Mouse (Mus musculus): ENCODE results near the gene Rtf1. TPM values are rescaled to one million over a fixed set of nuclear protein-coding genes. Genes with fewer than 3 reads are reported as not detected.

Rtf1 gene
- polyA plus RNA-seq, 1 experiment, result 10.3 TPM

DNA sequence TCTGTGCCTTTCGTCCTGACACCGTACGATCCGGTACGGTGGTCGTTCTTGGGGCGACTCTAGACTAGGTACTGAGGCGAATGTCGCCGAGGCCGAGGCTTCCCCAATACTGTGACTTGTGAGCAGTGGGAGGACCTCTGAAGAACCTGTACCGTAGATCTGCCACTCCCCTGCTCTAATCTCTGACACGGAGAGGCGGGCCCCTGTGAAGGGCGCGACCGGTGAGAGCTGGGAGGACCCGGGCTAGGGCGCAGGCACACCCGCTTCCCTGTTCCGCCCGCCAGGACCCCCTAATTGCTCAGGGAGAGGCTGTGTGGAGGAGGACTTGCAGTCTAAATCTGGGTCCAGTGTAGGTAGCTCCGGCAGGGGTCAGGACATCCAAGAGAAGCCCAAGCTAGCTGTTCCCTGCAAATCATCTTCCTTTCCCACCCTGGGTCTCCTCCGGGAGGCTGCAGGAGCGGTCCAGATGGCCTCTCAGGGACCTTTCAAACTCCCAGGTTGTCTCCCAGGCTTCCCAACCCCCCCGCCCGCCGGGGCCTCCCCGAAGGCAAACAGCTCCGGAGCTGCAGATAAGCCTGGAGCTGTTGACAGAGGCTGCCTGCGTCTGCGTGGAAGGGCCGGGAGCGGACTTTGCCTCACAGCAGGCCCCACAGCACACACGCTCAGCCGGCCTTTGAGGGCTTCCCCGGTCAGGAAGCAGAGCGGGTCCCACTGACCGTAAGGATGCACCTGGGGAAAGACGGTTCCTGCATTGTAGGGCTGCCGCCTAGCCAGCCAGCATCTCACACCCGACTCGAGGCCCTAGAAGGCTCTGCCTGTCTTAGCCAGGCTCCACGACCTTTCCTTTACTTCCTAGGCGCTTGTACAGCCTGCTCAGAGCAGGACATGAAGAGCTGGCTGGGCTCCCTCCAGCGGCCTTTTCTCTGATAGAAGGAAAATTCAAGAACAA is 69.6 kb downstream of the Rtf1 start:
- no peak for TF ChIP-seq CTCF (IDR thresholded peaks at IDR 0.05; ENCODE audit: insufficient read depth, low read length)
- TF ChIP-seq POLR2A (IDR thresholded peaks at IDR 0.05; ENCODE audit: borderline replicate concordance, extremely low read depth, low read depth, low read length), result no peak
- Histone ChIP-seq H3K4me3 (replicated peaks; ENCODE audit: extremely low read depth, low read depth, low read length) (peak overlapping the region; percentile 13), H3K4me1 (ENCODE audit: control insufficient read depth, insufficient read depth, low read length) (peaks cover 3% of the 10 kb centered on the region; the same call in 1 of the 2 replicates)
- 13% methylated on average over 46 of the region's 46 CpGs for WGBS
- peak; percentile 54 for DNase-seq

- 28% methylated on average over 1 of the region's 1 CpGs for WGBS
- DNase-seq, result no peak
- no peak for TF ChIP-seq POLR2A (IDR thresholded peaks at IDR 0.05; ENCODE audit: borderline replicate concordance, extremely low read depth, low read depth, low read length)
- peak; percentile 20; the same call in 1 of the 2 replicates for TF ChIP-seq CTCF (IDR thresholded peaks at IDR 0.05; ENCODE audit: insufficient read depth, low read length)
- Histone ChIP-seq H3K4me1 (ENCODE audit: control insufficient read depth, insufficient read depth, low read length) (peaks cover 3% of the 10 kb centered on the region; the same call in 1 of the 2 replicates), H3K4me3 (replicated peaks; ENCODE audit: extremely low read depth, low read depth, low read length) (no peak overlapping the region)
Measured at GRCm38 (mm10) chr2:119745281-119745680, 70.4 kb downstream of the Rtf1 start.

DNA sequence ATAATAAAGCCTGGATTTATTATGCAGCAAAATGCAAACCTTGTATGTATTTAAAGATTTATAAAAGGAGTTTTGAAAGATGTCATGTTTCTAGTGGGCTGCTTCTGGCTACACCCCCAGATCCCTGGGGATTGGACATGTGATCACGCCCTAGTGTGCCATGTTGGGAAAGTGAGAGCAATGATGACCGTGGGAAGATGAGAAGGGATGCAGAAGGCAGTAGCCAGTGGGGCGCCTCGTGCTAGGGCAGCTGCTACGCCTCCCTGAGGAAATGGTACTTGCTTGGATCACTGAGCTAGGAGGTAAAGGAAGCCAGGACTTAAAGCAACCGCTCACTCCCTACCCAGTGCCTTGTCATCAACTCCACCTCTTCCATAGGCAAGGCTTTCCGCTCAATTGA is 72.7 kb downstream of the Rtf1 start:
- H3K4me3 ChIP-seq (replicated peaks; ENCODE audit: extremely low read depth, low read depth, low read length), result no peak overlapping the region
- no peak for TF ChIP-seq POLR2A (IDR thresholded peaks at IDR 0.05; ENCODE audit: borderline replicate concordance, extremely low read depth, low read depth, low read length)
- no peak for TF ChIP-seq CTCF (IDR thresholded peaks at IDR 0.05; ENCODE audit: insufficient read depth, low read length)
- DNase-seq, result no peak
- WGBS, result 75% methylated on average over 7 of the region's 7 CpGs
- H3K4me1 ChIP-seq (ENCODE audit: control insufficient read depth, insufficient read depth, low read length), result no peaks in the 10 kb centered on the region; the same call in 1 of the 2 replicates

GRCm38 (mm10) chr2:119749260-119749659 is 74.4 kb downstream of the Rtf1 start:
- WGBS, result 73% methylated on average over 13 of the region's 13 CpGs
- Histone ChIP-seq H3K4me1 (ENCODE audit: control insufficient read depth, insufficient read depth, low read length) (no peaks in the 10 kb centered on the region), H3K4me3 (replicated peaks; ENCODE audit: extremely low read depth, low read depth, low read length) (no peak overlapping the region)
- TF ChIP-seq POLR2A (IDR thresholded peaks at IDR 0.05; ENCODE audit: borderline replicate concordance, extremely low read depth, low read depth, low read length) (no peak), CTCF (IDR thresholded peaks at IDR 0.05; ENCODE audit: insufficient read depth, low read length) (no peak)
- no peak for DNase-seq

GRCm38 (mm10) chr2:119757601-119758100 is 82.8 kb downstream of the Rtf1 start:
- DNase-seq, result no peak
- peak overlapping the region; percentile 59 for H3K4me3 ChIP-seq (replicated peaks; ENCODE audit: extremely low read depth, low read depth, low read length)

DNA sequence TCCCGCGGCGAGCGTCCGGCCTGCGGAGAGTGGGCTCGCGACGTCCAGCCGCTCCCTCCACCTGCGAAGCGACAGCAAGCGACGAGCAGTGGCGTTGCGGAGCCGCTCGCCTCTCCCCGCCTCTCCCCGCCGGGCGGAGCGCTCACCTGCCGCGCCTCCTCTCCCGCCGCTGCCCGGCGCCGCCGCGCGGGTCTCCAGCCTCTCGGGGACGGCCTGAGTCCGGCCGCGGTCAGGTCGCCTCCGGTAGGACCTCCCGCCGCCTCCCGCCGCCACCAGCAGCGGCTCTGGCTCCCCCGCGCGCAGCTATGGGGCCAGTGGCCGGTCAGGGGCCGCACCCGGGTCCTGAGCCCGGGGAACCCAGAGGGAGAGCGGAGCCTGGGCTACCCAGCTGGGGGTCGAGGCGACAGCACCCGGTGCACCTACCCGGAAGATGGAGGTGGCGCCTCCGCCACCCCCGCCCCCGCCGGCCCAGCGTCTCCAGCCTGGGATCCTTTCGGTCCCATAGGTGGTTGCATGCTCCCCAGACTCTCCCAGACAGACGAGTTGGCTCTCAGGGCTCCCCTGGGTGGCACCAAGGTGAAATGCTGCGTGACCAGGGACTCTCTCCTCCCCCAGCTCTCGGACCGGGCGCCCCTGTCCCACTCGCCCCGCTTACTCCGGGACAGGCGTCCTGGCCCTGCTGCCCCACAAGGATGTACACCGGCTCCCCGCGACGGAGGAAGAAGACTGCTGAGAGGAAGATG is 83.4 kb downstream of the Rtf1 start:
- peak; percentile 51 for DNase-seq
- TF ChIP-seq CTCF (IDR thresholded peaks at IDR 0.05; ENCODE audit: insufficient read depth, low read length), result no peak
- TF ChIP-seq POLR2A (IDR thresholded peaks at IDR 0.05; ENCODE audit: borderline replicate concordance, extremely low read depth, low read depth, low read length), result no peak
- WGBS, result 1% methylated on average over 59 of the region's 77 CpGs
- Histone ChIP-seq H3K4me3 (replicated peaks; ENCODE audit: extremely low read depth, low read depth, low read length) (peak overlapping the region; percentile 59), H3K4me1 (ENCODE audit: control insufficient read depth, insufficient read depth, low read length) (peaks cover 6% of the 10 kb centered on the region)

More at GRCm38 (mm10) chr2:119757601-119758100, 82.8 kb downstream of the Rtf1 start:
- TF ChIP-seq POLR2A (IDR thresholded peaks at IDR 0.05; ENCODE audit: borderline replicate concordance, extremely low read depth, low read depth, low read length) (no peak), CTCF (IDR thresholded peaks at IDR 0.05; ENCODE audit: insufficient read depth, low read length) (no peak)
- peaks cover 6% of the 10 kb centered on the region for H3K4me1 ChIP-seq (ENCODE audit: control insufficient read depth, insufficient read depth, low read length)
- 6% methylated on average over 31 of the region's 31 CpGs for WGBS

GRCm38 (mm10) chr2:119758844-119759835 is 84.3 kb downstream of the Rtf1 start:
- DNase-seq, result no peak
- TF ChIP-seq CTCF (IDR thresholded peaks at IDR 0.05; ENCODE audit: insufficient read depth, low read length) (no peak), POLR2A (IDR thresholded peaks at IDR 0.05; ENCODE audit: borderline replicate concordance, extremely low read depth, low read depth, low read length) (no peak)
- WGBS, result 7% methylated on average over 44 of the region's 44 CpGs
- Histone ChIP-seq H3K4me1 (ENCODE audit: control insufficient read depth, insufficient read depth, low read length) (peaks cover 6% of the 10 kb centered on the region), H3K4me3 (replicated peaks; ENCODE audit: extremely low read depth, low read depth, low read length) (no peak overlapping the region)

GRCm38 (mm10) chr2:119760251-119760650 is 85.4 kb downstream of the Rtf1 start, which contains the start of gene Ltk:
TSS of gene Ltk (minus strand) at chr2:119760431.
- 18% methylated on average over 9 of the region's 9 CpGs for WGBS
- Histone ChIP-seq H3K4me3 (replicated peaks; ENCODE audit: extremely low read depth, low read depth, low read length) (no peak within 1 kb of the TSS), H3K4me1 (ENCODE audit: control insufficient read depth, insufficient read depth, low read length) (peaks cover 6% of the 10 kb centered on the region)
- no peak for DNase-seq
- TF ChIP-seq POLR2A (IDR thresholded peaks at IDR 0.05; ENCODE audit: borderline replicate concordance, extremely low read depth, low read depth, low read length) (no peak), CTCF (IDR thresholded peaks at IDR 0.05; ENCODE audit: insufficient read depth, low read length) (no peak)

Measured in lung, adult 2 months (tissue).